Mouse (Mus musculus) bone marrow, adult 2 months (tissue): Measurements from ENCODE around the gene Rplp0.

Experiments
- CTCF ChIP-seq: fragments of 200-500 bp; IDR thresholded peaks from 2 replicates; pipeline ENCODE4 v1.5.1; 2011; ENCODE audit warnings: low read length, control low read depth; ENCODE audit not compliant: control insufficient read depth, insufficient read depth
- POLR2A ChIP-seq: fragments of 200-500 bp; IDR thresholded peaks from 2 replicates; pipeline ENCODE4 v1.6.1; 2011; ENCODE audit warnings: low read depth, mild to moderate bottlenecking, control low read depth, low read length, borderline replicate concordance; ENCODE audit not compliant: control insufficient read depth

GRCm38 (mm10) chr5:115551799-115552198 is 7.5 kb upstream of the Rplp0 start:
- no peak for TF ChIP-seq POLR2A
- TF ChIP-seq CTCF, result no peak
